Mouse (Mus musculus): ENCODE data around the gene Olfr710. TPM values are rescaled to one million over a fixed set of nuclear protein-coding genes. Genes with fewer than 3 reads are reported as not detected.
"Not testable (repeated sequence)": the region's sequence is repeated elsewhere in the genome, so short reads cannot be mapped to it uniquely, and the experiment has no call there.

Olfr710 gene
- polyA plus RNA-seq, 1 experiment: not detected

DNA sequence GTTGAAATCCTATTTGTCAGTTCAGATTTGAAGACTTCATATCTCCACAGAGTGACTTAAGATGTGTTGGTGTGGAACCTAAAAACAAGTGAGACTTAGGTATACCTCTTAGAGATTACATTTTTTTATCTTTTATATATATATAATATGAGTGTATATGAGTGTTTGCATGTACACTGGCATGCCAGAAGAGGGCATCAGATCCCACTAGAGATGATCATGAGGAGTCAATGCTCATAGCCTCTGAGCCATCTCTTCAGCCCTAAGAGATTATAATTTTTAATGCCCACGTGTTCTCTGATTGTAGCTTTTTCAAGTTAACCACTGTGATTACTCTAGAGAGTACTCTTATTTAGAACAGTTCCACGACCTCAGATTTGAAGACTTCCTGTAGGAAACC lies 40.4 kb downstream of the Olfr710 start, which contains the start of gene Olfr1532-ps1:
Gene Olfr1532-ps1, plus strand, starts transcription at position 326 of the 400 bp plus-strand sequence.
- no peaks in the 10 kb centered on the region for H3K79me3 ChIP-seq (ENCODE audit: low read depth)
- no peak within 1 kb of the TSS for H3K4me3 ChIP-seq (ENCODE audit: insufficient read depth, poor library complexity, severe bottlenecking)
- TF ChIP-seq CTCF (IDR thresholded peaks at IDR 0.05; ENCODE audit: control insufficient read depth, insufficient read depth, insufficient read length) (no peak), MAX (IDR thresholded peaks at IDR 0.05) (no peak), USF1 (IDR thresholded peaks at IDR 0.05; ENCODE audit: low read depth) (no peak), CEBPB (IDR thresholded peaks at IDR 0.05; ENCODE audit: low read depth) (no peak), MYOG (IDR thresholded peaks at IDR 0.05; ENCODE audit: control insufficient read depth, extremely low read depth, insufficient read length) (no peak), FOSL1 (IDR thresholded peaks at IDR 0.05; ENCODE audit: insufficient read depth, low read length, poor library complexity, severe bottlenecking) (no peak), MYOD1 (IDR thresholded peaks at IDR 0.05; ENCODE audit: control insufficient read depth, insufficient read length, low read depth) (no peak)
- no peak within 1 kb of the TSS for H3ac ChIP-seq (ENCODE audit: control insufficient read depth, insufficient read length, low read depth)
- H3K79me2 ChIP-seq (ENCODE audit: control insufficient read depth, insufficient read depth): no peaks in the 10 kb centered on the region
- no peaks in the 10 kb centered on the region for H3K36me3 ChIP-seq (ENCODE audit: control insufficient read depth, insufficient read depth)
- no peaks in the 10 kb centered on the region for H3K27me3 ChIP-seq (ENCODE audit: control insufficient read depth, insufficient read depth, insufficient read length)

GRCm38 (mm10) chr7:106901141-106901540 lies 47.0 kb downstream of the Olfr710 start, which contains the start of gene Olfr707:
Gene Olfr707 (minus strand): TSS chr7:106901241.
- H3K27me3 ChIP-seq (ENCODE audit: control insufficient read depth, insufficient read depth, insufficient read length); H3K79me2 ChIP-seq (ENCODE audit: control insufficient read depth, insufficient read depth); H3K79me3 ChIP-seq (ENCODE audit: low read depth); H3ac ChIP-seq (ENCODE audit: control insufficient read depth, insufficient read length, low read depth); H3K4me3 ChIP-seq (ENCODE audit: insufficient read depth, poor library complexity, severe bottlenecking); H3K36me3 ChIP-seq (ENCODE audit: control insufficient read depth, insufficient read depth): not testable (repeated sequence)

Other genes starting within 250 kb of the Olfr710 start
- not detected for gene Olfr695, start 231.9 kb downstream of the Olfr710 start, polyA plus RNA-seq (2012; fragmentation: generic; extraction: Trizol)
- not detected for gene Olfr697, start 205.9 kb downstream of the Olfr710 start, polyA plus RNA-seq (2012; fragmentation: generic; extraction: Trizol)
- not detected for gene Olfr698, start 192.9 kb downstream of the Olfr710 start, polyA plus RNA-seq (2012; fragmentation: generic; extraction: Trizol)
- gene Olfr699, start 155.1 kb downstream of the Olfr710 start, polyA plus RNA-seq (2012; fragmentation: generic; extraction: Trizol): not detected
- gene Olfr700, start 139.5 kb downstream of the Olfr710 start, polyA plus RNA-seq (2012; fragmentation: generic; extraction: Trizol): not detected
- gene Olfr701, start 134.2 kb downstream of the Olfr710 start, polyA plus RNA-seq (2012; fragmentation: generic; extraction: Trizol): not detected
- gene Olfr702, start 114.4 kb downstream of the Olfr710 start, polyA plus RNA-seq (2012; fragmentation: generic; extraction: Trizol): not detected
- not detected for gene Olfr703, start 105.0 kb downstream of the Olfr710 start, polyA plus RNA-seq (2012; fragmentation: generic; extraction: Trizol)
- not detected for gene Olfr704, start 85.1 kb downstream of the Olfr710 start, polyA plus RNA-seq (2012; fragmentation: generic; extraction: Trizol)
- gene Olfr705, start 71.4 kb downstream of the Olfr710 start, polyA plus RNA-seq (2012; fragmentation: generic; extraction: Trizol): not detected
- gene Olfr706, start 60.1 kb downstream of the Olfr710 start, polyA plus RNA-seq (2012; fragmentation: generic; extraction: Trizol): not detected
- gene Olfr707, start 47.1 kb downstream of the Olfr710 start, polyA plus RNA-seq (2012; fragmentation: generic; extraction: Trizol): not detected
- gene Olfr1532-ps1, start 40.3 kb downstream of the Olfr710 start, polyA plus RNA-seq (2012; fragmentation: generic; extraction: Trizol): not detected
- not detected for gene Olfr709-ps1, start 16.1 kb downstream of the Olfr710 start, polyA plus RNA-seq (2012; fragmentation: generic; extraction: Trizol)
- gene Olfr6, start 15.6 kb upstream of the Olfr710 start, polyA plus RNA-seq (2012; fragmentation: generic; extraction: Trizol): not detected
- gene Olfr711, start 27.1 kb upstream of the Olfr710 start, polyA plus RNA-seq (2012; fragmentation: generic; extraction: Trizol): not detected
- gene Olfr2, start 57.8 kb upstream of the Olfr710 start, polyA plus RNA-seq (2012; fragmentation: generic; extraction: Trizol): not detected
- not detected for gene Olfr713, start 82.9 kb upstream of the Olfr710 start, polyA plus RNA-seq (2012; fragmentation: generic; extraction: Trizol)
- gene Olfr714, start 122.7 kb upstream of the Olfr710 start, polyA plus RNA-seq (2012; fragmentation: generic; extraction: Trizol): not detected
- not detected for gene Olfr17, start 144.9 kb upstream of the Olfr710 start, polyA plus RNA-seq (2012; fragmentation: generic; extraction: Trizol)
- gene Olfr715b, start 162.1 kb upstream of the Olfr710 start, polyA plus RNA-seq (2012; fragmentation: generic; extraction: Trizol): not detected
- not detected for gene Olfr715, start 182.8 kb upstream of the Olfr710 start, polyA plus RNA-seq (2012; fragmentation: generic; extraction: Trizol)
- not detected for gene Olfr716, start 190.0 kb upstream of the Olfr710 start, polyA plus RNA-seq (2012; fragmentation: generic; extraction: Trizol)
- not detected for gene Nlrp14, start 218.7 kb upstream of the Olfr710 start, polyA plus RNA-seq (2012; fragmentation: generic; extraction: Trizol)